Mouse (Mus musculus): ENCODE measurements around the gene Map3k20.

DNA sequence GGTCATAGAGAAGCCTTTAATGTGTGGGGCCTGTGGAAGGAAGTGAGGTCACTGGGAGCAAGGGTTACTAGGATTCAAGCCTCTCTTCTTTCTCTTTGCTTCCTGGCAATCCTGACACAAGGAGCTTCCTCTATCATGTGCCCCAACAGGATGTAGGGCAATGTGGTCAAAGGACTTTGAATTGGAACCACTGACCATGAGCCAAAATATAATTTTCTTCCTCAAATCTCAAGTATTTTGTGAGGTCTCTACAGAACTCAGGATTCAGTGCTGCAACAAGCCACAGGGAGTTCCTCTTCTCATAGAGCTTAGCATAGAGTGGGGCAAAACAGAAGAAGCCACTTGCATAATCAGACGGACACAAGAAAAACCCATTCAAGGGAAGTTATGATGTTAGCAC is 24.7 kb upstream of the Map3k20 start:
- TF ChIP-seq POLR2A (IDR thresholded peaks at IDR 0.05; ENCODE audit: borderline replicate concordance, insufficient read depth, low read length) (no peak), CTCF (IDR thresholded peaks at IDR 0.05; ENCODE audit: borderline replicate concordance, insufficient read depth, low read depth, low read length) (no peak)

All from cerebellum, adult 2 months (tissue).